ENCODE assay signal across 8 mouse cellular contexts in genomic region chr14:51090921-51091900, GRCm38 (mm10). TPM values are rescaled to one million over a fixed set of nuclear protein-coding genes. Genes with fewer than 3 reads are reported as not detected.
DNase-seq lines count a peak whose midpoint lies in the region; ATAC-seq lines count a peak whose summit lies in the region.

Gene Rnase4 (plus strand): TSS chr14:51091077.
Gene Ang (plus strand): TSS chr14:51091150.

- H3K36me3 ChIP-seq in hindbrain, embryonic 15.5 days: no peaks in the 10 kb centered on the region
- H3K36me3 ChIP-seq in midbrain, embryonic 15.5 days (replicated peaks): no peaks in the 10 kb centered on the region

- H3K9me3 ChIP-seq in hindbrain, embryonic 15.5 days: no peaks in the 10 kb centered on the region
- H3K9me3 ChIP-seq in midbrain, embryonic 15.5 days: no peaks in the 10 kb centered on the region

- 8% methylated on average over 33 of the region's 33 CpGs for WGBS in hindbrain, embryonic 15.5 days
- WGBS in midbrain, embryonic 15.5 days: 9% methylated on average over 33 of the region's 33 CpGs

- intact Hi-C loops in left cerebral cortex, postnatal 25 days (cut with DNase I): loop anchor here (10.0 kb wide), 1 partner anchor 1164 kb away; the partner anchor contains the start of gene Chd8

- H3K27me3 ChIP-seq in hindbrain, embryonic 15.5 days: no peaks in the 10 kb centered on the region
- peaks cover 3% of the 10 kb centered on the region; the same call in 1 of the 2 replicates for H3K27me3 ChIP-seq in midbrain, embryonic 15.5 days (replicated peaks)

- peaks cover 11% of the 10 kb centered on the region; the same call in 1 of the 2 replicates for H3K4me1 ChIP-seq in hindbrain, embryonic 15.5 days (replicated peaks)
- H3K4me1 ChIP-seq in midbrain, embryonic 15.5 days: peaks cover 14% of the 10 kb centered on the region; the same call in 1 of the 2 replicates

- H3K4me3 ChIP-seq in hindbrain, embryonic 15.5 days: peak within 1 kb of the TSS; percentile 61
- peak within 1 kb of the TSS; percentile 73 for H3K4me3 ChIP-seq in midbrain, embryonic 15.5 days

- peak within 1 kb of the TSS; percentile 73 for H3K4me2 ChIP-seq in hindbrain, embryonic 15.5 days
- peak within 1 kb of the TSS; percentile 69 for H3K4me2 ChIP-seq in midbrain, embryonic 15.5 days

- ATAC-seq in hindbrain, embryonic 15.5 days (ENCODE audit: low FRiP score, low read depth): peak; percentile 19
- peak; percentile 35 for ATAC-seq in midbrain, embryonic 15.5 days (replicated peaks)

- H3K27ac ChIP-seq in hindbrain, embryonic 15.5 days (replicated peaks): peak within 1 kb of the TSS; percentile 76
- H3K27ac ChIP-seq in midbrain, embryonic 15.5 days: peak within 1 kb of the TSS; percentile 77

- DNase-seq in left cerebral cortex, postnatal 25 days (ENCODE audit: low spot score in 2 of 2): peak; percentile 35 to 43
- DNase-seq in left cerebral cortex, adult 9 months (ENCODE audit: low spot score in 2 of 2): no peak
- peak; percentile 42 for DNase-seq in cerebellum, adult 8-10 months
- DNase-seq in gastrocnemius, adult 8-10 months (ENCODE audit: low spot score in 2 of 2): peak; percentile 49 to 61
- DNase-seq in liver: peak; percentile 55
- peak; percentile 57 for DNase-seq in testis, postnatal 14 days (ENCODE audit: low spot score)

- H3K9ac ChIP-seq in hindbrain, embryonic 15.5 days: peak within 1 kb of the TSS; percentile 60
- peak within 1 kb of the TSS; percentile 67 for H3K9ac ChIP-seq in midbrain, embryonic 15.5 days

RNA-seq across cellular contexts. Expression of gene Rnase4, which starts in this region (rescaled TPM):
- total RNA-seq in left cerebral cortex, postnatal 25 days (2021): 10 to 100 TPM; 20.5 to 21.8 TPM
- 10 to 100 TPM; 17.3 to 32.3 (median 23.6) TPM for total RNA-seq in gastrocnemius, adult 8-10 months (2022)
- polyA plus RNA-seq in hindbrain, embryonic 15.5 days (2015; fragmentation: Nextera tagmentation; extraction: Ambion mirVana): 16.4 and 17.6 TPM in 2 replicates
- polyA plus RNA-seq in midbrain, embryonic 15.5 days (2015; fragmentation: Nextera tagmentation; extraction: Ambion mirVana): 13.9 and 15.6 TPM in 2 replicates

RNA-seq across cellular contexts. Expression of gene Ang, which starts in this region (rescaled TPM):
- total RNA-seq in left cerebral cortex, postnatal 25 days (2021): 1 to 10 TPM; 6.3 to 6.4 TPM
- 1 to 10 TPM; 1.2 to 3.0 (median 1.6) TPM for total RNA-seq in gastrocnemius, adult 8-10 months (2022)
- polyA plus RNA-seq in hindbrain, embryonic 15.5 days (2015; fragmentation: Nextera tagmentation; extraction: Ambion mirVana): 5.0 TPM in 2 replicates
- polyA plus RNA-seq in midbrain, embryonic 15.5 days (2015; fragmentation: Nextera tagmentation; extraction: Ambion mirVana): 4.5 and 4.8 TPM in 2 replicates

Comparison
In these comparisons a context has a peak if more than half of its experiments do, and no peak if none do; other contexts are left out.
1. DNase-seq: peak in left cerebral cortex, postnatal 25 days (2 of 2), cerebellum, adult 8-10 months (single experiment), gastrocnemius, adult 8-10 months (2 of 2), liver (single experiment) and testis, postnatal 14 days (single experiment); none in left cerebral cortex, adult 9 months (0 of 2).